Mouse (Mus musculus) adrenal gland, postnatal 14 days (tissue): ENCODE measurements around the gene Defb46. TPM values are rescaled to one million over a fixed set of nuclear protein-coding genes. Genes with fewer than 3 reads are reported as not detected.

ENCODE experiments used
- DNase-seq: peaks from one replicate; pipeline ENCODE4 v3.0.0; 2021; ENCODE audit warnings: mixed read lengths
- long read RNA-seq, 2 experiments: library from polyadenylated mRNA; stranded (forward); transcript quantifications; one replicate each; pipeline ENCODE4 v2.0.0; 2021
- total RNA-seq: library from RNA; stranded (reverse); gene quantifications from 2 replicates; pipeline ENCODE4 v1.2.3, GENCODE M21; 2021

Gene Defb46
- not detected in 2 replicates for total RNA-seq
- long read RNA-seq, experiment 1 = 0 reads
- long read RNA-seq, experiment 2 = 0 reads

GRCm38 (mm10) chr8:19239616-19240015, at the start of gene Defb46:
TSS of gene Defb46 (plus strand) at chr8:19239916.
- no peak for DNase-seq

- no peak for DNase-seq
These were observed 14.6 kb upstream of the Defb46 start, which contains the start of gene Defb6 for GRCm38 (mm10) chr8:19225161-19225560. TSS of gene Defb6 (plus strand) at chr8:19225478.

GRCm38 (mm10) chr8:19238101-19238500, 1.6 kb upstream of the Defb46 start:
- no peak for DNase-seq

GRCm38 (mm10) chr8:19247280-19247679, 7.6 kb downstream of the Defb46 start, which contains the start of gene Defb5:
TSS of gene Defb5 (plus strand) at chr8:19247580.
- no peak for DNase-seq

- no peak for DNase-seq
These were observed 18.4 kb downstream of the Defb46 start for GRCm38 (mm10) chr8:19258136-19258535.

- DNase-seq = no peak
These were observed 20.0 kb downstream of the Defb46 start for GRCm38 (mm10) chr8:19259667-19260066.

Other genes with a start within 250 kb of the Defb46 start
- not detected in 2 replicates for gene Defb37, start 248.9 kb upstream of the Defb46 start, total RNA-seq
- not detected in 2 replicates for gene Defb38, start 213.3 kb upstream of the Defb46 start, total RNA-seq
- gene Defb39, start 175.1 kb upstream of the Defb46 start, total RNA-seq = not detected in 2 replicates
- gene Defb12, start 125.1 kb upstream of the Defb46 start, total RNA-seq = not detected in 2 replicates
- gene Defb34, start 116.2 kb upstream of the Defb46 start, total RNA-seq = not detected in 2 replicates
- gene Gm45826, start 99.1 kb upstream of the Defb46 start, total RNA-seq = not detected in 2 replicates
- gene Defb14, start 45.6 kb upstream of the Defb46 start, total RNA-seq = not detected in 2 replicates
- gene Defb4, start 41.2 kb upstream of the Defb46 start, total RNA-seq = not detected in 2 replicates
- gene Defb6, start 14.4 kb upstream of the Defb46 start, total RNA-seq = not detected in 2 replicates
- not detected in 2 replicates for gene Defb5, start 7.7 kb downstream of the Defb46 start, total RNA-seq
- gene Defb3, start 53.4 kb downstream of the Defb46 start, total RNA-seq = not detected in 2 replicates
- gene Defb8, start 207.7 kb downstream of the Defb46 start, total RNA-seq = not detected in 2 replicates